Mouse (Mus musculus): ENCODE results near the gene Rps24.
"Not testable (repeated sequence)": the region's sequence is repeated elsewhere in the genome, so short reads cannot be mapped to it uniquely, and the experiment has no call there.

Gene Rps24

DNA sequence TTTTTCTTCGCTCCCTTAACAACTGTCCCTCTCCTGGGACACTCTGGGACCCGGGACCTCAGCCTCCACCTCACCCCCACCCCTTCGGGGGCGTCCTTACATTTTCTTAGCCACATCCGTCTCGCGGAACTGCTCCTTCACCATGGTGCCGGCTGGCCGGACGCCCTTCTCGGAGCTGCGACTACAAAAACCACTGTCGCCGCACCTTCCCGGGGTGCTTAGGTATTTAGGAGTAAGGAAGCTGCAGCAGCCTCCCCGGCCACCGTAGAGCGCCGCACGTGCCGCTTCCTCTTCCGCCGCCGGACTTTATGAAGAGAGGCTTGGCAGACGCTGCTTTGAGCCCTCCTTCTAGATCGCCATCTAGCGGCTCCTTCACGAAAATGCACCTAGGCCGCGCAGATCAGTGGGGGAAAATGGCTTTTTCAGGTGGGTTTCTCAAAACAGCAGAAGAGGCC lies at the start of gene Rps24, which contains the start of gene Polr3a:
Gene Rps24, plus strand, starts transcription at position 353 of the 455 bp plus-strand sequence.
Gene Polr3a, minus strand, starts transcription at position 286 of the 455 bp plus-strand sequence.
- peak; percentile 87 to 88 for DNase-seq (ENCODE audit: low spot score in 2 of 2)

DNA sequence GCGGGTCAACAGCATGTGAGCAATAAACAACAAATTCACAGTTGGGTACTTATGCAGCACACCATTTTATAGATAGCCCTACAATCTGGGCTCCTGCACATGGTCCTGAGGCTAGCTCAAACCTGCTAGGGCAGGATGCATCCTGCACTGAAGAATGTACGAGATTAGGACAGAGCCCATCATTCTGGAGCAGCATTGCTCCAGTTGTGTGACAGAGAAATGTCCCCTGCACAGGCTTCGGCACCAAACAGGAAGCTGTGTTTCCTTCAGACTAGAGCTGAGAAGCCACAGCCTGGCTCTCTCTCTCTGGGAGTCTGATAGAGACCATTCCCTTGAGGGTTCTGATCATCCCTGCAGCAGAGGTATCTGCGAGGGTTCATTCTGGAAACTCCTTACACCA lies 43.4 kb upstream of the Rps24 start:
- not testable (repeated sequence) for DNase-seq (ENCODE audit: low spot score in 2 of 2)

DNA sequence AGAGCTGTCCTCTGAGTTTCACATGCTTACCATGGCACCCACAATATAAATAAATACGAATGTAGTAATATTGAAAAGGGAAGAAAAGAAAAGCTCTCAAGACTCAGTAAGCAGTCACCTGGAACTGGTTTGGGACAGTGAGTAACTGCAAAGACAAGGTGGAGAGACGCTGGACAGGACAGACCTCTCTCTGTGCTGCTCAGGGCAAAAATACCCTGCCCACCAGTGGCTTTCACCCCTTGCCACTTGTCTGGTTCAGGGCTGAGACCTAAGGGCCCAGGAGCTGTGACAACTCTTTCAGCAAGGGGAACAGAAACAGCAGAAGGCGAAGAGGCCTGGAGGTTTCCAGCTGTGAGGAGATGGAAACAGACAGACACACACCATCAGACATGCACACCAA lies 28.7 kb upstream of the Rps24 start:
- no peak for DNase-seq (ENCODE audit: low spot score in 2 of 2)

DNA sequence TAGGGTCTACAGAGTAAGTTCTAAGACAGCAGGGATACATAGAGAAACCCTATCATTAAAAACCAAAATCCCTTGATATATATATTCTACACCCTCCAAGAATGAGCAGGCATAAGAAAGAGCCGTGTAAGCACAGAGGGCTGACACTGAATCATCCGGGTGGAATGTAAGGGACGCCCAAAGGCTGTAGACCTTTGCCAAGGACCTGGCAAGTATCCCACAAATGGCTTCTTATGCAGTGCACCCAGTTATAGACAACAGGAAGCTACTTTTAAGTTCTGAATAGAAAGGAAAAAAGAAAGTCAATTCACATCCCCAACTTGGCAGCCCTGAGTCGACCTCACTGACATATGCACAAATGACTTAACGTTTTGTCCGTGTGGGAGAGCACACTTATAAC lies 18.1 kb upstream of the Rps24 start:
- no peak for DNase-seq (ENCODE audit: low spot score in 2 of 2)

DNA sequence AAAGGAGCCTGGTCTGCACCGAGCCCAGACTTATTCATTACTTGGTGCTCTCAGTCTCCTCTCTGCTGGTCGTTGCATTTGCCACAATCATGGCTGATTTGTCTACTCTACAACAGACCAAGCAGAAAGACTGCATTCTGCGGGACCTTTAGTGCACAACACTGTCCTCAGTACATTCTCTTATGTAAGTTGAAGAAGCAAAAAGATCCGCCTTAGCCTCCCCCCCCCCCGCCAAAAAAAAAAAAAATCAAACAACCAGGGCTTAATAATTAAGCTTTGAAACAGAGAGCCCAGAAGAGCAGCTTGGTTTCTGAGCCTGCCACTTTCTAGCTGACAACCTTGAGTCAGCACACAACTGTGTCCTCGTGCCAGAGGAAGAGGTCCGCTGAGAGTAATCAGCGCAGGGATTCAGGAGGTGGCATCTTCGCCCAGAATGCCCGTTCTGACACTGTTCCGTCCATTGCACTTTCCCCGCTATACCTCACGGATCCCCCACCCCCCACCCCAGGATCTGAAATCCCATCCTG lies 621 bp upstream of the Rps24 start:
- DNase-seq (ENCODE audit: low spot score in 2 of 2): no peak

DNA sequence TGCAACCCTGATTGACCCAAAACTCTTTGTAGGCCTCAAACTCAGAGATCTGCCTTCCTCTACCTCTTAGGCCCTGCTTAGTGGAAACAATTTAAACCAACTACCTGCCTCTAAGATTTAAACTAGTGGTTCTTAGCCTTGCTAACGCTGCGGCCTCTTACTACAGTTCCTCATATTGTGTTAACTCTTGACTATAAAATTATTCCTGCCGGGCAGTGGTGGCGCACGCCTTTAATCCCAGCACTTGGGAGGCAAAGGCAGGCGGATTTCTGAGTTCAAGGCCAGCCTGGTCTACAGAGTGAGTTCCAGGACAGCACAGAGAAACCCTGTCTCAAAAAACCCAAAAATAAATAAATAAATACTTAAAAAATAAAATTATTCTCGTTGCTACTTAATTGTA lies 2.8 kb downstream of the Rps24 start:
- DNase-seq (ENCODE audit: low spot score in 2 of 2): not testable (repeated sequence)

DNA sequence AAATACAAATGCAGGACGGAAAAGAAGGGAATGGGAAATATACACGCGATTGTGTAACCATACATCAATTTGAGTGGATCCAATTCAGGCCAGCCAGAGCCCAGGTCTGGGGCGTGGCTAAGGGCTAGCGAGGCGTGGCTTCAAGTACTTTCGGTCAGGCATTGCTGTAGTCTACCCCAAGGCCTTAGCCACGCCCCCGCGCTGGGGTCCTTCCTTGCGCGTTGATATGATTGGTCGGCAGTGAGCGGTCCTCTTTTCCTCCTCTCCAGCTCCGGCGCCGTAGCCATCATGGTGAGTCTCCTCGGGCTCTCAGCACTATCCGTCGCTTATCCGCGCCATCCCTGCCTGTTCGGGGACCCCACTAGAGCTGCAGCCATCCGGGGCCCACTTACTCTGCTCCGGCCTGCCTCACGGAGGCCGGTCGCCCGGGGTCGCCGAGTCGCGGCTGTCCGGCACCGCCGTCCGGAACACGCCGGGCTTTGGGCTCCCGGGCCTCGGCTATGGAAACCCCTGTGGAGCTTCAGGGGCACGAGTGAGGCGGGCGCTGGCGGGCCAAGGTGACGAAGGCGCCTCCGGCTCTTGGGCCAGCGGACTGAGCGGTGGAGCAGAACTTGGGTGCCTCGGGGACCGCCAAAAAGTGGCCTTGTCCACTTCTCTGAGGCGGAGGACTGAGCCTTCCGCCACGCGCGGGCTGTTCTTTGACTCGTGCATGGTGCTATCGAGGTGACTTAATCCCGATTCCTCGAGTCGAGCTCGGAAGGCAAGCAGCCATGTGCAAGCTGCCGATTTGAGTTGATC lies 3.7 kb downstream of the Rps24 start:
- DNase-seq (ENCODE audit: low spot score in 2 of 2): peak; percentile 96 to 98

DNA sequence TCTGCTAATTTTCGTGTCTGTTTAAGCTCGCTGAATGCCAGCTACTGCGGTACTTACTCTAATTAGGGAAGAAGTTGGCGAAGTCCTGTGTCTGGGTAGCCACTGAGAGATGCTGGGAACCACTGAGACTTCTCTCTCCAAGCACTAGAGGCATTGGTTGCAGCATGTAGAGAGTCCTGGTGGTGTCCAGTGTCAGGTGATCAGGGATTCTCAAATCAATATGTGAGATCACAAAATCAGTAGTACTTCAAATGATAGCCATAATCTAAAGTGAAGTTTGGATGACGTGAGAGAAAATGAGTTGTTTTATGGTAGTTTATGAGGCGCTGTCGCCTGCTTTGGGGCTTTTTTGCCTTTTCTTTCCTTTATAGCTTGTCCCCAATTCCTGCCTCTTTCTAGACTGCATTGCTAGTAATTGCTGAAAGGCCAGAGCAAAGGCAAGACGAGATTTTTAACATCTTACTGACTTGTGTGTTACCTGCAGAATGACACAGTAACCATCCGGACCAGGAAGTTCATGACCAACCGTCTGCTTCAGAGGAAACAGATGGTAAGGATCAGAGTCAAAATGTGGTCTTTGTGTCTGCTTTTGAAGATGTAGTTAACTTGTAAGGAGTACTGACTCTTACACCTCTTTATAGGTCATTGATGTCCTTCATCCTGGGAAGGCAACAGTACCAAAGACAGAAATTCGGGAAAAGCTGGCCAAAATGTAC lies 4.5 kb downstream of the Rps24 start:
- no peak for DNase-seq (ENCODE audit: low spot score in 2 of 2)

DNA sequence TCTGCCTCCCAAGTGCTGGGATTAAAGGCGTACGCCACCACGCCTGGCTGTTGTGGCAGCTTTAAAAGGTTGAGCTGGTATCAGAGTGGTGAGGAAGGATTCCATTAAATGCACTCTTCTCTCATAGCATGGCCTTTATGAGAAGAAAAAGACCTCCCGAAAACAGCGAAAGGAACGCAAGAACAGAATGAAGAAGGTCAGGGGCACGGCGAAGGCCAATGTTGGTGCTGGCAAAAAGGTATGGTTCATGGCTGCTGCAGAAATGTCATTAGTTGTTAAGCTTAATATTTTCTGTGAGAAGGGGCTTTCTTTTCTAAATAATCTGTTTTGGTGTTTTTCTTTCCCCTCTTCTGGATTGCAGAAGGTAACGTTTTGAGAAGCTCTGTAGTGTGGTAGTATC lies 6.3 kb downstream of the Rps24 start:
- no peak for DNase-seq (ENCODE audit: low spot score in 2 of 2)

DNA sequence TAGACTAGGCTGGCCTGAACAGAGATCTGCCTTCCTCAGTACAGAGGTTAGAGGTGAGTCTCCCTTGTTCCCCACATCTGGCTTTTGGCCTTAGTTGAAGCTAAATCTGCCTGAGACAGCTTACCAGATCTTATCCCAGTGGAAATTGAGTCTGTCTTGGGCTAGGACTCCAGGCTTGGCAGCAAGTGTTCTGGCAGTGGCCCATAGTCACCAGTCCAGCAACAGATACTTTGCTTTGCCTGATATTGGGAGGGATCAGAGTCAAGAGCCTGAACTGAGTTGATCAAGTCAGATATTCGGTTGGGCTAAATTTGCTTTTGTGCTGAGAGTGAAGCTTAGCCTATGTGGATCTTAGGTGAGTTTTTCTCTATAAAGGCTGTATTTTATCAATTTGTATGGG lies 9.6 kb downstream of the Rps24 start:
- DNase-seq (ENCODE audit: low spot score in 2 of 2): no peak

DNA sequence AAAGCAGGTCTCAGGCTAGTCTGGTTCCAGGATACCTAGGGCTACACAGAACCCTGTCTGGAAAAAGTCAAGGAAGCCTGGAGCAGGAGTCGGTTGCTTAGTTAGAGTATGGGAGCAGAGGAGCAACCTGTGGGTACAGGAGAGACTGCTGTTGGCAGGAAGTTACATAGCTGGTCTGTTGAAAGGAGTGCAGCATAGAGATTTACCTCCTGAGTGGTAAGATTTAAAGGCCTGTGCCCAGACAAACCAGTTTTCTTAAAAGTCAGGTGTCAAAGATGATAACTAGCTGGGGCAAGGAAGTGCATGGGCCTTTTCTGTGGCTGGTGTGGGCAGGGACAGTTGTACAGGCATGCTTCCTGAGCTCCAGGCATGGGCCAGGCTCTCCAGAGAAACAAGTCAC lies 10.5 kb downstream of the Rps24 start:
- no peak for DNase-seq (ENCODE audit: low spot score in 2 of 2)

DNA sequence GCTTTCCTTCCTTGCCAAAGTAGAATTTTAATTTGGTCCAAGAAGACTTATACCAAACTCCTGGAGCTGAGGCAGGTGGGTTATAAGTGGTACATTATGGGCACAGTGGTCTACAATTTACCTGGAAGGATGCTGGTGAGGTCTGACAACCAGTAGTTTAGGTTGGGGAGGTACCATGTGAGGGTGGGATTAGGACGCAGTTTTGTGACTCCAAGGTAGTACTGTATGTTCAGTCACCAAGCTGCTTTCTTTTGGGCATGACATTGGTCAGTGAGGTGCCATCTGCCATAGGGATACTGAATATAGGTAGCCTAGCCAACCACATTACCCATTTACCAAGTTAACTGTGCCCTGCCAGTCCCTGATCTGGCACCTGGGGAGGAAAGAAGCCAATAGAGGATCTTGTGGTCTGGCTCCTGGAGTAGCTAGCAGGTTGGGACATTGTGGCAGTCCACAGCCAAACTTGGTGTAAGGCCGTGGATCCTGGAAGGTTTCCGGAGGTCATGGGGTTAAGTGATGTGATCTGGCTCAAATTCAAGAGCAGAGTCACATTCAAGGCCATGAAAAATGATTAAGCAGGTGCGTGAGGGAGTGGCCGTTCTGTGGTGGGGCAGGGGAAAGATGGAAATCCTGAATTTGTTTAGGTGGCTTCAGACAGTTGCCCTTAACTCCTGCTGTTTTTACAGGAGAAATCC lies 11.8 kb downstream of the Rps24 start:
- DNase-seq (ENCODE audit: low spot score in 2 of 2): no peak

DNA sequence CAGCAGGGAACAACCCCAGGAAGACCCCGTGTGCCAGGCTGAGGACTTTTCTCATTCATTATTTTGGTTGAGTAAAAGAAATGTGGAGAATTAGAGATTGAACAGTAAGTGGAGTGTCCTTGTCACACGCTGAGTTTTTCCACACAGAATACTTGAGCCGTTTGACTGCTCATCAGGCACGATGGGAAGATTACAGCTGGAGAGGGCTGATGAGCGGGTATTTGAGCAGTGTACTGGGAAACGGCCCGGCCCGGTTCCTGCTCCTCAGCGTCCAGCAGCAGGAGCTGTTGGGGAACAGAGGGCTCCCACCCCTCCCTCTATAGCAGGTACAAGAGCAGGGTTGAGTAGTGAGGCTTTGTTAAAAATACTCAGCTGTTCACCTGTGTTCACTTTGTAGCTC lies 12.6 kb downstream of the Rps24 start:
- DNase-seq (ENCODE audit: low spot score in 2 of 2): no peak

DNA sequence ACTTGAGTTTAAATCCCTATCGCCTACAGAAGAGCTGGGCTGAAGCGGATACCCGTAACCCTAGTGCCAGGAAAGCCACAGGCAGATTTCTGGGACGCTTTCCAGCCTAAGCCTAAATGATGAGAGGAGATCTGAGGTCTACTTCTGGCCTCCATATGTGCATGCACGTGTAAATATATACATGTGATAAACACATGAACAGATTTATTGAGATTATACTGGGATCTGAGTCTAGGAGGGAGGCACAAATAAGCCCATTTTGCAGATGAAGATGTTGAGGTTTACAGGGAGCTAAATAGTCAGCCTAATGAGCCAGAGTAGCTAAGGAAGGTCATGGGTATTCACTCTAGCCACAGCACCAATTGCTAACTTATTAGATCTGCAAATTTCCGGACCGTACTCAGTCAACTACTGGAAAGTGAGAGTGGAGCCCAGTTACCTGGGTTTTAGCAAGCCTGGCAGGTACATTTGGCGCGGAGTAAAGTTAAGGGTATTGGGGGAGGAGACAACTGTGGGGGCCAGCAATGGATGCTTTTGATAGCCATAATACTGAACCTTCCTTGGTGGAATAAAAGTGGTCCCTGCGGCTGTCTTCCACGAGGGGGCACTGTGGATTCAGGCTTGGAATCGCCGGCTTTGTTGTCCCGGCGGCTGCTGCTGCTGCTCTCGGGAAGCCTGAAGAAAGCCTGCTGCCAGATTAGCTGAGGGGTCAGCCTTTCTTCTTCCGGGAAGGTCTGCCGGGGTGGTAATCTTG lies 13.3 kb downstream of the Rps24 start:
- DNase-seq (ENCODE audit: low spot score in 2 of 2): peak; percentile 59 to 80

DNA sequence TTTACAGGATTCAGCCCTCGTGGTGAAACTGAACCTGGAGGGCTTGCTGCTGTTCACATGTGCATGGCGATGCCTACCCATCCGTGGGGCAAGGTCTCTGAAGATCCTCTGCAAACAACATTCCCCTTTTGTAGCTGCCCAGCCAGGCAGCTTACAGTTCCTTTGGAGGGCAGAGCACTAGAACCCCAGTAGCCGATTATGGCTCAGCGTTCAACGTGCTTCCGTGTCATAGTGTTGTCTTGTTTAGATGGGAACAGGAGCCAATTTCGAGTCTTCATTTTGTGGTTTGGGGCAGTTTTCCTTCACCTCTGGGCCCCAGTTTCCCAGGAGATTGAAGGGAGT lies 13.9 kb downstream of the Rps24 start:
- DNase-seq (ENCODE audit: low spot score in 2 of 2): no peak

DNA sequence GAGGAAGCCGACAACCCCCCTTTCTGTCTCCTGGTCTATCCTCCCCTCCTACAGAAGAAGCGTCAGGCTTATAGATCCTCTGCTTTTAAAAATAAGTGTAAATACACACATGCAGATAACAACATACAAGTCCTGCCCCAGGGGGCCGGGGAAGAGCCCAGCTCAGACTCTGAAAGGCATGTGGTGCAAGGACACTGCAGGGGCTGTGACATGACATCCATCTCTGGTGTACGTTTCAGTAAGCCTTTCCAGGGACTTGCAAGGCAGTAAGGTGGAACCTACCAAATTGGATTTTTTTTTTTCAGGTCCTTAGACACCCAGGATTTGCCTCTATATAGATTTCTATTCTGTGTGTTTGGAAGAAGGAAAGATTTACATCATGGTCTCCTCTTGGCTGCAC lies 14.3 kb downstream of the Rps24 start:
- DNase-seq (ENCODE audit: low spot score in 2 of 2): no peak

DNA sequence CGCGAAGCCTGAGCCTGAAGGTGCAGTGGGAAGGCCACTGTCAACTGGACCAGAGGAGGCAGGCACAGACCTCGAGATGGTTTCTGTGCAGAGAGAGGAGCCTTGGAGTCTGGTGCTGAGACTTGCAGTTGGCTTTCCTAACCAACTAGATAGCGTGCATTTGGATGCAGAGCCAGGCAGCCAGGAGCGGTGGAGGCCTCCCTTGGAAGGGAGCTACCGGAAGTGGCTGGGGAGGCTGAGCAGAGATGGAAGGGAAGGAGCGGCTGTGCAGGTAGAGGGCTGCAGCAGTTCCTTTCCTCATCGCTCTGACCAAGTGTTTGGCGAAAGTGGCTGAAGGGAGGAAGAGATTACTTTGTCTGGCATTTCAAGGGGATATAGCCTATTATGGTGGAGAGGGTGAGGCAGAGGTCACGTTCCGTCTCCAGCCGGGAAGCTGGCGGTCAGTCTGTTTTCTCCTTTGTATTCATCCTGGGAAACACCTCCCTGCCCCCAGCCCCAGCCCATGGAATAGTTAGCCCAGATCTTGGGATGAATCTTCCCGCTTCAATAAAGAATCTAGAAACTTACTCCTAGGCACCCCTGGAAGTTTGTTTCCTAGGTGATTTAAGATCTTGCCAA lies 20.6 kb downstream of the Rps24 start:
- DNase-seq (ENCODE audit: low spot score in 2 of 2): no peak

DNA sequence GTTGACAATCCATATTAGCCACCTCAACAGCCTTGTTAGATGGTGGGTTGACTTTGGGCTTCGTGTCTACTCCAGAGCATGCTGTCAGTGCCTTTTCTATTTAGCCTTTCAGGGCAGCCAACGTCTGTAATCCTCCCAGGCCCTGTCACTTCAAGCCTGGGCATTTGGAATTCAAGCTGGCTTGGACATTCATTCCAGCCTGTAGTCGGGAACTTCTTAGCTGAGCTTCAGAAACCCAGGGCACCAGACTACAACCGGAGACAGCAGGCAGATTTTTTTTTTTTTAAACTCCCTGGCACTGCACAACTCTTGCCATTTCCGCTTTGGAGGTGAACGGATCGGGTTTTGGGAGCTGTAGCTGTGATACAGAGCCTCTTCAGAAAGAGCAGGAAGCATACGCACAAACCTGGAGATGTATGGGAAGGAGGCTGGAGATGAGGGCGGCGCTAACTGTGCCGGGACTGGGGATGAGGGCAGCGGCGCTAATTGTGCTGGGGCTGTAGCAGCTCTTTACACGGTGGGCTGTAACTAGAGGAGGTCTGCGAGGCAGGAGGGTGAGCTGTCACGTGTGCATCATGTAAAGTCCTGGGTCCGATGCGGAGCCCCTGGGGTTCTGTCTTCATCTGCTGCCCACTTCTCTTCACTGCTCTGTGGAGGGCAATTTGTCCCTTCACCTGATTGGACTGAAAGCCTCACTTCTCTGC lies 21.3 kb downstream of the Rps24 start:
- no peak for DNase-seq (ENCODE audit: low spot score in 2 of 2)

DNA sequence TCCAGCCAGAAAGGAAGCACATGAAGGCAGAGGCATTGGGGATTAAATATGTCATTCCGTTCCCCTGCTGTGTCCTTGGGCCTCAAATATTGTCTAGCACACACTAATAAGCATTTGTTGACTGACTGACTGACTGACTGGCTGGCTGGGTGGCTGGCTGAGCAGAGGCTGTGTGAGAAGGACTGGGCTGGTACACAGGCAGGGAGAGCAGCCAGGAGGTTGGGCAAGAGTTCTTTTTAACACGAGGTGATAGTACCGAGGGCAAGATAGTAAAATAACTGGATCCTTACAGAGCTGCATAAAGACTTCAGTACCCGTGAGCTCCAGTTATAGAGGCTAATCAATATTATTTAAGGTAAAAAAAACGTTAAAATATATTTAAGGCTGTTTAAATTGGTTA lies 22.6 kb downstream of the Rps24 start:
- DNase-seq (ENCODE audit: low spot score in 2 of 2): no peak

DNA sequence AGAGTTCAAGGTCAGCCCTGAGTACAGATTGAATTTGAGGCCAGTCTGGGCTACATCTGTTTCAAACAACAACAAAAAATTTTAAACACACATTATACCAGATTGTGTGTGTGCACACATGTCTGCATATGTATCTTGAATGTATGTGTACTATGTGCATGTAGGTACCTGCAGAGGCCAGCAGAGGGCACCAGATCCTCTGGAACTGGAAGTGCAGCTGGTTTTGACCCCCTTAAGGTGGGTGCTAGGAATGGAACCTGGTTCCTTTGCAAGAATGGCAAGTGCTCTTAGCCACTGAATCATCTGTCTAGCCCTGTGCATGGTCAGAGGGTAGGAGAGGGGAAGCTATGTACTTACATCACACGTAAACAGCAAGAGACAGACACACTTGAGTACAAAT lies 23.3 kb downstream of the Rps24 start:
- no peak for DNase-seq (ENCODE audit: low spot score in 2 of 2)

DNA sequence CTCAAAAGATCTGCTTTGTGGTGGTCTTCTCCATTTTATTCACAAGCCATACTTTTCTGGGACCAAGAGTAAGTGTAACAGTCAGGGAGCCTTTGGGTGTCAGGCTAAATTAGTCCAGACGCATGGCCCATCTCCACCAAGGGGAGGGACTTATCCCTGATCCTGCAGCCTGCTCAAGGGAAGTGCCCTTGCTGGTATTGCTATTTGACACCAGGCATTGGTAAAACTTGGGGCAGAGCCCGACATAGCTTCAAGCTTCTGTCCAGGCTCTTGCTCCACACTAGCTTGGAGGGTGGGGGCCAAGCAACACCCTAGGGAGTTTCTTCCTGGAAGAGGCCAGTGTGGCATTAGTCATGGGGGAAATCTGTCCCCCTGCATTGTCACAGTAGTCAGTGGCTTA lies 23.8 kb downstream of the Rps24 start:
- DNase-seq (ENCODE audit: low spot score in 2 of 2): no peak
